Mouse (Mus musculus) CH12F3 (cell line): ENCODE data around the gene Ier2.

Source experiments
- in situ Hi-C: fragments of 300-500 bp; cut with MboI; formaldehyde crosslinking; loops from 2 replicates; pipeline ENCODE4 v1.14.3; 2020; ENCODE audit warnings: low sequenced_read_pairs

The Ier2 gene

GRCm38 (mm10) chr8:84662581-84663065 lies at the start of gene Ier2:
Gene Ier2, minus strand, starts transcription at chr8:84662852.
- in situ Hi-C loops = no loop called here

- in situ Hi-C loops = loop anchor here (5.0 kb wide), 1 partner anchor 100 kb away; no protein-coding TSS in a partner anchor
Observed at GRCm38 (mm10) chr8:84711933-84712758, 49.5 kb upstream of the Ier2 start.

GRCm38 (mm10) chr8:84711312-84711711 lies 48.7 kb upstream of the Ier2 start:
- in situ Hi-C loops = loop anchor here (5.0 kb wide), 1 partner anchor 101 kb away; no protein-coding TSS in a partner anchor

GRCm38 (mm10) chr8:84709931-84710330 lies 47.3 kb upstream of the Ier2 start:
- in situ Hi-C loops = loop anchor here (5.0 kb wide), 1 partner anchor 102 kb away; no protein-coding TSS in a partner anchor

- in situ Hi-C loops = no loop called here
Observed at GRCm38 (mm10) chr8:84708774-84709475, 46.3 kb upstream of the Ier2 start.

- in situ Hi-C loops = no loop called here
Observed at GRCm38 (mm10) chr8:84708071-84708541, 45.5 kb upstream of the Ier2 start.

- in situ Hi-C loops = no loop called here
Observed at GRCm38 (mm10) chr8:84707267-84707883, 44.7 kb upstream of the Ier2 start.

GRCm38 (mm10) chr8:84706610-84707266 lies 44.1 kb upstream of the Ier2 start:
- in situ Hi-C loops = no loop called here

- in situ Hi-C loops = no loop called here
Observed at GRCm38 (mm10) chr8:84705960-84706359, 43.3 kb upstream of the Ier2 start.

- in situ Hi-C loops = no loop called here
Observed at GRCm38 (mm10) chr8:84704867-84705831, 42.5 kb upstream of the Ier2 start.

GRCm38 (mm10) chr8:84704356-84704755 lies 41.7 kb upstream of the Ier2 start:
- in situ Hi-C loops = no loop called here

- in situ Hi-C loops = no loop called here
Observed at GRCm38 (mm10) chr8:84703466-84704249, 41.0 kb upstream of the Ier2 start.

GRCm38 (mm10) chr8:84702963-84703465 lies 40.4 kb upstream of the Ier2 start:
- in situ Hi-C loops = no loop called here

- in situ Hi-C loops = no loop called here
Observed at GRCm38 (mm10) chr8:84702561-84702960, 39.9 kb upstream of the Ier2 start.

GRCm38 (mm10) chr8:84700941-84701911 lies 38.6 kb upstream of the Ier2 start, which contains the start of gene Lyl1:
Gene Lyl1, plus strand, starts transcription at chr8:84701457.
- in situ Hi-C loops = no loop called here

GRCm38 (mm10) chr8:84700526-84700925 lies 37.9 kb upstream of the Ier2 start:
- in situ Hi-C loops = no loop called here

- in situ Hi-C loops = no loop called here
Observed at GRCm38 (mm10) chr8:84699861-84700322, 37.2 kb upstream of the Ier2 start.
